Mouse (Mus musculus) stomach, postnatal 0 days (tissue): ENCODE measurements around the gene Ano5. TPM values are rescaled to one million over a fixed set of nuclear protein-coding genes. Genes with fewer than 3 reads are reported as not detected.

Source experiments
- ATAC-seq: fragments of 200-750 bp; cut with Nextera tagmentation; 2 replicates; pipeline ENCODE4 v1.8.0; 2017; ENCODE audit not compliant: low FRiP score, low TSS enrichment
- DNase-seq: peaks from one replicate; pipeline ENCODE4 v3.0.0-alpha.2; 2016; ENCODE audit warnings: low spot score
- H3K27ac ChIP-seq: fragments of 300-500 bp; sonication (generic); replicated peaks from 2 replicates; pipeline ENCODE4 v1.5.1; 2014; ENCODE audit warnings: mild to moderate bottlenecking, control low read depth
- H3K27me3 ChIP-seq: fragments of 300-500 bp; sonication (generic); 2 replicates; pipeline ENCODE4 v1.6.1; 2014; ENCODE audit warnings: low read length; ENCODE audit not compliant: control insufficient read depth, insufficient read depth
- H3K36me3 ChIP-seq: fragments of 300-500 bp; sonication (generic); 2 replicates; pipeline ENCODE4 v1.6.1; 2014; ENCODE audit warnings: low read length, mixed read lengths; ENCODE audit not compliant: control insufficient read depth, insufficient read depth
- H3K4me1 ChIP-seq: fragments of 300-500 bp; sonication (generic); replicated peaks from 2 replicates; pipeline ENCODE4 v1.6.1; 2014; ENCODE audit warnings: antibody characterized with exemption; ENCODE audit not compliant: control insufficient read depth, insufficient read depth
- H3K4me2 ChIP-seq: fragments of 300-500 bp; sonication (generic); replicated peaks from 2 replicates; pipeline ENCODE4 v1.6.1; 2014; ENCODE audit warnings: low read depth, mild to moderate bottlenecking, control low read depth, moderate library complexity
- H3K4me3 ChIP-seq: fragments of 300-500 bp; sonication (generic); 2 replicates; pipeline ENCODE4 v1.5.1; 2014; ENCODE audit warnings: low read depth, low read length, control low read depth
- H3K9ac ChIP-seq: fragments of 300-500 bp; sonication (generic); 2 replicates; pipeline ENCODE4 v1.6.1; 2014; ENCODE audit warnings: mild to moderate bottlenecking, low read length, control low read depth, mixed read lengths
- H3K9me3 ChIP-seq: fragments of 300-500 bp; sonication (generic); 2 replicates; pipeline ENCODE4 v1.6.1; 2016; ENCODE audit warnings: low read length; ENCODE audit not compliant: control insufficient read depth
- CTCF ChIP-seq: IDR thresholded peaks from 2 replicates; pipeline ENCODE4 v1.5.1; 2016; ENCODE audit warnings: antibody characterized with exemption, low read depth, mild to moderate bottlenecking, moderate library complexity
- EP300 ChIP-seq: optimal IDR thresholded peaks from 2 replicates; pipeline ENCODE3; 2016; ENCODE audit warnings: antibody characterized with exemption
- WGBS: fragments of 180-500 bp; shearing (Covaris S2); extraction: QIAGEN DNeasy Blood & Tissue Kit; methylation state at CpG from one replicate; pipeline ENCODE4 v1.1.7; 2014; 5-methylcytosine and 5-hydroxymethylcytosine counted together
- polyA plus RNA-seq: library from polyadenylated mRNA; unstranded; fragments of >200 nt; fragmentation: Nextera tagmentation; extraction: Ambion mirVana; gene quantifications from 2 replicates; pipeline ENCODE4 v1.2.1, GENCODE M21; 2015

Gene Ano5
- polyA plus RNA-seq, 1 experiment from 2014 or later = 0.08 TPM

DNA sequence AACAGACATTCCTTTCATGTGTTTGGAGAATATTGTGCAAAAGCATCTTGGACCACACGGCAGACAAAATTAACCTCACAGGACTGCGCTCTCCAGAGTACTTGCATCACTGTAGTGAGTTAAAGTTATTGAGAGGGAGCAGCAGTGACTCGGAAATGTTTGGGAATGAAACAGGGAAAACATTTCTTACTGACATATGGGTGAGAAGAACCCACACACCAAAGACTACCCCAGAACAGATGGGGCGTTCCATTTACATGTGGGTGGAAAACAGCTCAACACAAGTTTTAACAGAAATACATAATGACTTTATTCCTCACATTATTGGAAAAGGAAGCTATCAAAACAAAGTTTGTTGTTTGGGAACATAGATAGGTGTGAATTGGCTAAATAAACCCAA is 89.2 kb downstream of the Ano5 start:
- Histone ChIP-seq H3K36me3 (no peaks in the 10 kb centered on the region), H3K27me3 (no peaks in the 10 kb centered on the region), H3K9ac (no peak overlapping the region), H3K4me3 (no peak overlapping the region), H3K4me1 (no peaks in the 10 kb centered on the region), H3K27ac (no peak overlapping the region), H3K4me2 (no peak overlapping the region), H3K9me3 (no peaks in the 10 kb centered on the region)
- ATAC-seq (no peak), DNase-seq (no peak)
- 75% methylated on average over 4 of the region's 4 CpGs for WGBS
- TF ChIP-seq EP300 (no peak), CTCF (no peak)

DNA sequence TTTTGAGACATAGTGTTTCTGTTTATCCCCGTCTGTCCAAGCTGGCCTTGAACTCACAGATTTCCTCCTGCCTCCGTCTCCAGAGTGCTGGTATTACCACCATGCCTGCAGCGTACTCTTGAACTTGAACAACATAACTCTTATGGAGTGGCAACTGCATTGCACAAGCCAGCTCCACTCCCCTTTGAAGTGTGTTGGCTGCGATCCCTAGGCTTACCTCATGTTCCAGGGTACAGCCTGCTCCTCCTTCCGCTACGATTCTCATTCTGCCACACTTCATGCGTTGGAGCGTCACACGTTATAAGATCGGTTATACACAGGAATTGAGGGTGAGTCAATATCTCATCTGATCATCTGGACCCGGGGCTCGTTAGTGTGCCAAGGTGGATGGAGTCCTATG is 92.9 kb downstream of the Ano5 start:
- WGBS = 88% methylated on average over 12 of the region's 12 CpGs
- Histone ChIP-seq H3K9ac (no peak overlapping the region), H3K4me1 (no peaks in the 10 kb centered on the region), H3K36me3 (no peaks in the 10 kb centered on the region), H3K27me3 (no peaks in the 10 kb centered on the region), H3K9me3 (no peaks in the 10 kb centered on the region), H3K4me2 (no peak overlapping the region), H3K27ac (no peak overlapping the region), H3K4me3 (no peak overlapping the region)
- no peak for TF ChIP-seq CTCF
- no peak for TF ChIP-seq EP300
- ATAC-seq (no peak), DNase-seq (no peak)

DNA sequence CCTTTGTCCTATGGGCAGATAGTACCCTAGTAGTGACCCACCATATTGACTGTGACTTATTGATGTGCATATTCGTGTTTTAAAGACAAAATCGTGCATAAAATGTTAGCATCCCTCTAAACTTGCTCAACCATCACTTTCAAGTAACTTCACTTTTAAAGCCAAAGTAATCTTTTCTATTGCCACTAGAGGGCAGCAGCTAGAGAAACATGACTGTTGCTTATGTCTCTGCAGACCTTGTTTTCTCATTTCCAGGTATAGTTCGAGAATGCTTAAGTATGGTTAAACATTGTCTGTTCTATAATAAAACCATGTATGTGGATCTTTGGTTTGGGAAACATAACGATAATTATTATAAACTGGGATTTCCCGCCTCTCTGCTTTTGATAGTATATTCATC is 103.6 kb downstream of the Ano5 start:
- ATAC-seq (no peak), DNase-seq (no peak)
- Histone ChIP-seq H3K36me3 (no peaks in the 10 kb centered on the region), H3K4me1 (no peaks in the 10 kb centered on the region), H3K9me3 (no peaks in the 10 kb centered on the region), H3K27ac (no peak overlapping the region), H3K4me2 (no peak overlapping the region), H3K27me3 (no peaks in the 10 kb centered on the region), H3K4me3 (no peak overlapping the region), H3K9ac (no peak overlapping the region)
- peak; percentile 76 for TF ChIP-seq CTCF
- TF ChIP-seq EP300 = no peak
- 31% methylated on average over 5 of the region's 5 CpGs for WGBS

DNA sequence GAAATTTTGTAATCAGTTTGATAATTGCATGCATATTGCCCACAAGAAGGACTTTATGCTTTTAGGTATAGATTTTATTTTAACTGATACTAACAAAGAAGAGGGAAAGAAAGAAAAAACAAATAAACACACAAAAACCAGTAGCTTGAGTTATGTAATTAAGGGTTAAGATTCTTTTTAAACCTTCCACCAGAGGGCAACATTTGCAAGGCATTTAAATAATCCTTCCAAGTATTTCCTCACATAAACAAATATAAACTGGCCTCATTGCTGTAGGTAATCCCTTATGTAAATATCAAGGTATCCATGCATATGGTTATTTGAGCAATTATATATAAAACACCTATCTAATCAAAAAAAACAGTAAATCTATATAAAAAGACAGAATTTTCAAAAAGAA is 107.1 kb downstream of the Ano5 start:
- ATAC-seq = no peak
- H3K27ac ChIP-seq = no peak overlapping the region
- DNase-seq = no peak

DNA sequence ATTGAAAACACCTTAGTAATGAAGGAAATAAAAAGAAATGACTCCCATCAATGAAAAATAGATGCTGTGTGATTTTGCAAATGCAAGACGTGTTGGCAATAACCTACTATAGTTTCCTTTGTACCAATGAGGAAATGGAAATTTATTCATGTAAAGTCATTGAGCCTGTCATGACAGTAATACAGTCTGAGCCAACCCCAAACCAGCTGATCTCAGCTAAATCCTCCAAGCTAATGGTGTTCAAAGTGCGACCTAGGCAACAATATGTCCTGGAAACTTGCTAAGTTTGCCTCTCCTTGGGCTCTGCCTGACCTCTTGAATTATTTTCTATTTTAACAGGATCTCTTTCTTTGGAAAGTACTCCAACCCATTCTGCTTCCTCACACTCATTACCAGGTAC is 107.6 kb downstream of the Ano5 start:
- 26% methylated on average over 2 of the region's 2 CpGs for whole genome bisulfite sequencing
- Histone ChIP-seq H3K27ac (no peak overlapping the region), H3K36me3 (no peaks in the 10 kb centered on the region), H3K9ac (no peak overlapping the region), H3K4me1 (no peaks in the 10 kb centered on the region), H3K9me3 (no peaks in the 10 kb centered on the region), H3K4me3 (no peak overlapping the region), H3K4me2 (no peak overlapping the region), H3K27me3 (peaks cover 5% of the 10 kb centered on the region; the same call in 1 of the 2 replicates)
- DNase-seq (no peak), ATAC-seq (no peak)
- no peak for TF ChIP-seq CTCF
- no peak for TF ChIP-seq EP300

More for the DNA sequence above, 107.1 kb downstream of the Ano5 start:
- no peak overlapping the region for H3K4me3 ChIP-seq
- H3K4me1 ChIP-seq = no peaks in the 10 kb centered on the region
- no peak overlapping the region for H3K4me2 ChIP-seq
- peaks cover 5% of the 10 kb centered on the region; the same call in 1 of the 2 replicates for H3K27me3 ChIP-seq
- TF ChIP-seq EP300 = no peak
- TF ChIP-seq CTCF = peak; percentile 71
- H3K36me3 ChIP-seq = no peaks in the 10 kb centered on the region
- no peak overlapping the region for H3K9ac ChIP-seq
- H3K9me3 ChIP-seq = no peaks in the 10 kb centered on the region

DNA sequence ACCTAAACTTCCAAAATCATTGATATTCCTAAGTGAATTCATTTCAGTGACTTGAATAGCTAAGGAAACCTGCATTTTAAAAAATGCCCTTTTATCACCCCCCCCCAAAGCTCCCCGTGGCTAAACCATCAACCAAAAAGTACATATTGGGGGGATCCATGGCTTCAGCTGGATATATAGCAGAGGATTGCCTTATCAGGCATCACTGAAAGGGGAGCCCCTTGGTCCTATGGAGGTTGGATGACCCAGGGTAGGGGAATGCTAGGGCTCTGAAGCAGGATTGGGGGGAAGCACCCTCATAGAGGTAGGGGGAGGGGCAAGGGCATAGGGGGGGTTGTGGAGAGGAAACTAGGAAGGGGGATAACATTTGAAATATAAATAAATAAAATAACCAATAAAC is 109.1 kb downstream of the Ano5 start:
- no peak overlapping the region for H3K9ac ChIP-seq
- no peaks in the 10 kb centered on the region for H3K4me1 ChIP-seq
- no peaks in the 10 kb centered on the region for H3K9me3 ChIP-seq
- no peak overlapping the region for H3K4me2 ChIP-seq
- ATAC-seq (no peak), DNase-seq (no peak)
- TF ChIP-seq EP300 (no peak), CTCF (no peak)
- no peaks in the 10 kb centered on the region for H3K36me3 ChIP-seq
- WGBS = 41% methylated on average over 1 of the region's 1 CpGs
- H3K27me3 ChIP-seq = peaks cover 5% of the 10 kb centered on the region; the same call in 1 of the 2 replicates
- H3K4me3 ChIP-seq = no peak overlapping the region
- H3K27ac ChIP-seq = no peak overlapping the region
